Comparison of ENCODE assay signal across 9 mouse cellular contexts in genomic region chr6:114878841-114879520, GRCm38 (mm10).
DNase-seq lines count a peak whose midpoint lies in the region; ATAC-seq lines count a peak whose summit lies in the region.
"Had no signal": no experiment of that assay in that cellular context is flagged by ENCODE, and none has a peak within 500 bp of the region (broad histone marks: within the 10 kb centered on the region; RNA-seq: fewer than 3 reads in every experiment).

No protein-coding gene starts in this region.

- DNase-seq in adrenal gland, postnatal 10 days, result peak; percentile 60
- no peak for DNase-seq in adrenal gland, adult 8-10 months
- peak; percentile 77 for DNase-seq in left cerebral cortex, postnatal 4 days
- DNase-seq in left cerebral cortex, adult 18-20 months (ENCODE audit: low spot score in 2 of 2), result no peak
- DNase-seq in kidney, postnatal 4 days, result peak; percentile 75 to 83
- DNase-seq in right cerebral cortex, postnatal 4 days, result no peak
- DNase-seq in spleen, adult 18-20 months, result no peak

- no peaks in the 10 kb centered on the region for H3K27me3 ChIP-seq in heart, embryonic 16.5 days (ENCODE audit: control insufficient read depth, insufficient read depth, low read length)
- H3K27me3 ChIP-seq: neural tube, embryonic 12.5 days had no signal

- no peak for ATAC-seq in heart, embryonic 16.5 days (replicated peaks; ENCODE audit: extremely low read depth, insufficient read depth, low FRiP score)

- H3K9ac ChIP-seq in heart, embryonic 16.5 days (ENCODE audit: low read length), result peak overlapping the region; percentile 10
- H3K9ac ChIP-seq: neural tube, embryonic 12.5 days had no signal

- intact Hi-C loops in left cerebral cortex, postnatal 4 days (cut with DNase I), result no loop called here

- H3K4me3 ChIP-seq in heart, embryonic 16.5 days (ENCODE audit: low read length), result no peak overlapping the region
- H3K4me3 ChIP-seq: neural tube, embryonic 12.5 days had no signal

- peaks cover 95% of the 10 kb centered on the region for H3K4me1 ChIP-seq in heart, embryonic 16.5 days (ENCODE audit: control insufficient read depth, insufficient read depth, low read length)

- H3K36me3 ChIP-seq in heart, embryonic 16.5 days (ENCODE audit: control insufficient read depth, insufficient read depth), result no peaks in the 10 kb centered on the region
- H3K36me3 ChIP-seq: neural tube, embryonic 12.5 days had no signal

- H3K9me3 ChIP-seq in heart, embryonic 16.5 days (replicated peaks; ENCODE audit: control insufficient read depth, low read length), result no peaks in the 10 kb centered on the region
- H3K9me3 ChIP-seq: neural tube, embryonic 12.5 days had no signal

- WGBS in heart, embryonic 16.5 days, result 47% methylated on average over 19 of the region's 19 CpGs

- peak overlapping the region; percentile 71 for H3K27ac ChIP-seq in heart, embryonic 16.5 days (ENCODE audit: low read length)
- H3K27ac ChIP-seq: neural tube, embryonic 12.5 days had no signal

- peak overlapping the region; percentile 33 for H3K4me2 ChIP-seq in heart, embryonic 16.5 days (ENCODE audit: low read depth, low read length)
- H3K4me2 ChIP-seq: neural tube, embryonic 12.5 days had no signal

Comparison
In these comparisons a context has a peak if more than half of its experiments do, and no peak if none do; other contexts are left out.
1. DNase-seq: peak in adrenal gland, postnatal 10 days (single experiment), left cerebral cortex, postnatal 4 days (single experiment) and kidney, postnatal 4 days (2 of 2); none in adrenal gland, adult 8-10 months (single experiment), left cerebral cortex, adult 18-20 months (0 of 2), right cerebral cortex, postnatal 4 days (single experiment) and spleen, adult 18-20 months (0 of 2).